Mouse (Mus musculus) adrenal gland, adult 8-10 months (tissue): Measurements from ENCODE around the gene 4930502E18Rik. TPM values are rescaled to one million over a fixed set of nuclear protein-coding genes. Genes with fewer than 3 reads are reported as not detected.
"Not testable (repeated sequence)": the region's sequence is repeated elsewhere in the genome, so short reads cannot be mapped to it uniquely, and the experiment has no call there.

Source experiments
- DNase-seq: peaks from one replicate; pipeline ENCODE4 v3.0.0; 2022
- total RNA-seq, 4 experiments: library from RNA; stranded (reverse); gene quantifications; 2 replicates each; pipeline ENCODE4 v1.2.4; 2022

The 4930502E18Rik gene
- under 1 TPM in 3 of 4 experiments, not detected in 1; 0.27 to 0.52 (median 0.41) TPM for total RNA-seq

GRCm38 (mm10) chrX:53724596-53724995 lies at the start of gene 4930502E18Rik:
Gene 4930502E18Rik, plus strand, starts transcription at chrX:53724826.
- no peak for DNase-seq

GRCm38 (mm10) chrX:53676943-53677342 lies 47.7 kb upstream of the 4930502E18Rik start:
- DNase-seq: peak; percentile 50

DNA sequence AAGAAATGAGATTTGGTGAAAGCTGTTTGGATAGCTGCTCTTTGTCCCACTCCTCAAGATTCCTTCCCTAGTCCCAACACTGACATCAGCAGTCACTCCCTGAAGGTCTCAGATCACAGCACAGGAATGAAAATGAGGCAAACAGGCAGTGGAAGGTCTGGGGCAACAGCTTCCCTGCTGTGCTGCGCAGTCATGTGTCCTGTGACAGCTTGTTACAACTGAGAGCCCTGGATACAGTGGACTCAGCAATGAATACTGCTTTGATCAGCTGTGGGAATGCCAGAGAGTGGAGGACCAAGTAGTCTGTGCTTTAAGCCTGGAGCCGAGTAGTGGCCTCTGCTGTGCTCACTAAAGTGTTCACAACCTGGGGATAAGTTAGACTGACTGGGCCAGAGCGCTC lies 42.0 kb upstream of the 4930502E18Rik start:
- not testable (repeated sequence) for DNase-seq

- DNase-seq: not testable (repeated sequence)
Measured at GRCm38 (mm10) chrX:53684676-53685075, 40.0 kb upstream of the 4930502E18Rik start.

DNA sequence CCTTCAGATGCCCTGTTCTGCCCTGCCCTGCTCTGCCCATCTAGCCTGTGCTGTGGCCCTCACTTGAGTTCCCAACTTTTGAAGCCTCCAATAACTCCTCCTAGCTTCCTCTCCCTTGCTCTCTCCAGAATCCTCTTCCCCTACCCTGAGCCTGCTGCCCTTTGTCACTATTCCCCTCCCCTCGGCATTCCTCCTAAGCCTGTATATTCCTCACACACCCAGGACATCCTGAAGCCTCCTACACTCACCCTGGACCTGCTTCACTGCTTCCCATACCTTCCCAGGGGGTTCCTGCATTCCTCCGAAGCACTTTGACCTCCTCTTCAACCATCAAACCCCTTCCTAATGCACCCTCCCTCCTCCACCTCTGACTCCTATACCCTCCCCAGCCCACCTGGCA lies 32.6 kb upstream of the 4930502E18Rik start:
- DNase-seq: no peak

- DNase-seq: no peak
Measured at GRCm38 (mm10) chrX:53693141-53693540, 31.5 kb upstream of the 4930502E18Rik start.

- no peak for DNase-seq
Measured at GRCm38 (mm10) chrX:53694008-53694777, 30.4 kb upstream of the 4930502E18Rik start.

- DNase-seq: no peak
Measured at GRCm38 (mm10) chrX:53699225-53699624, 25.4 kb upstream of the 4930502E18Rik start.

- DNase-seq: no peak
Measured at GRCm38 (mm10) chrX:53702673-53703072, 22.0 kb upstream of the 4930502E18Rik start.

DNA sequence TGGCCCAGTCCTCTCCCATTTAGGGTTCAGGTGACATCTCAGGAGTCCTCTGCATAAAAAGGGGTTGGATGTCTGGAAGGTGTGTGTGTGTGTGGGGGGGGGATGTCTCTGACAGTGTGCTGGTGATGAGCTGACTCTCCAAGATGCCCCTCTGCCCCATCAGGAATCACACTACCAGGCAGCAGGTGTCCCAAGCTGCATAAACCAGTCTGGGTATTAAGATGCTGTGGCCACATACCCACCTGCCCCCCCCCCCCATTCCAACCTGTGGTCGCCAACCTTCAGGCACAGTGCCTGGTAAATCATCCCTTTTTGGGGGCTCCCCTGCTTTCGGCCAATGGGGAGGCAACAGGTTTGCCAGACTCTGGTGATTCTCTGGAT lies 8.7 kb upstream of the 4930502E18Rik start:
- DNase-seq: no peak

DNA sequence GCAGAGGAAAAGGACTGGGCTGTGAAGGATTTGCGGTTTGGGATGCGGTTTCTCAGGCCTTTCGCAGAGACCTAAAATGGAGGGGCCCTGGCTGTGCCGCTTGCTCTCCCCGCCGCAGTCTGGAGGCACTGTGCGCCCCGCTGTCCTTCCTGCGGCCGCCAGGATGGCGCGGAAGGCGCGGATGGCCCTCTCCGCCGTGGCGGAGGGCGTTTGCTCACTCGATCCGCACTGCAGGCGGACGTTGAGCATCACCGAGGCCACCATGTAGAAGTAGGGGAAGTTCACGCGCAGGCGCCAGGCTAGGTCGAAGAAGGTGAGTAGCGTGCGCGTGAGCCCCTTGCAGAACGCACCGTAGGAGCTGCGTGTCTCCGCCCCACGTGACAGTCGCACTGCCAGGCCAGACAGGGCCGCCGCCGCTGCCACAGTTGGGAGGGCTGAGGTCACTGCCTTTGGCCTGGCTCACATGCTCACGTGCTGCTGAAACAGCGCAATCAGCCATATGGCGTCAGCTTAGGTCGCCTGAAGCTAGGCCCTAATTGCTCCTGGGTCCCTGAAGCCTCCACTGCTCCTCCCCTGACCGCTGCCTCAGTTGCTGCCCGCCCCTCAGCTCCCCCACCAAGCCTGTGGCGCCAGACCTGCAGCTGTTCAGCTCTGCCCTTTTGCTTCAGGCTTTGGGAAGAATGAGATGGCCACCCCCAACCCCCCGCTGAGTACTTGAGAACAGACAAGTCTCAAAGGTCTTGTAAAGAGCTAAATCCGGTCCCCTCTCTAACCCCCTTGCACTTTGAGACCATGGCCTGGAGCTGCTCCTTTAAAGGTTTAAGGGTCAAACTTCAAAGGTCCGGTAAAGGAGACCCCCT lies 8.1 kb upstream of the 4930502E18Rik start:
- DNase-seq: peak; percentile 26

DNA sequence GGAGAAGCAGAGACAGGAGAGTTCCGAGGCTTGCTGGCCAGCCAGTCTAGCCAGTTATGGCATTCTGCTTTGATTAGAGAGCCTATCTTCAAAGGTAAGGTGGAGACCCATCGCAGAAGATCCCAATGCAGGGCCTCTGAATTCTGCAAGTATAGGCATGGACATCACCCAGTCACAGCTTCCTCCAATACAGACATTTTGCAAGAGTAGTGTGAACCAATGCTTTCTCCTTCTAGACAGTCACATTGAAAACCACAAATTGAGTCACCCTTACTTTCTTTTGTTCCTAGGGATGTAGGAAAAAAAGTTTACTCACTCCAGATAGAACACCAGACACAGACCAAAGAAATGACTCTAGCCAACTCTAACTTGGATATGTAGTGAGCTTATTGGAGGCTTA lies 4.3 kb downstream of the 4930502E18Rik start:
- DNase-seq: no peak

GRCm38 (mm10) chrX:53752851-53753250 lies 28.2 kb downstream of the 4930502E18Rik start:
- DNase-seq: no peak

DNA sequence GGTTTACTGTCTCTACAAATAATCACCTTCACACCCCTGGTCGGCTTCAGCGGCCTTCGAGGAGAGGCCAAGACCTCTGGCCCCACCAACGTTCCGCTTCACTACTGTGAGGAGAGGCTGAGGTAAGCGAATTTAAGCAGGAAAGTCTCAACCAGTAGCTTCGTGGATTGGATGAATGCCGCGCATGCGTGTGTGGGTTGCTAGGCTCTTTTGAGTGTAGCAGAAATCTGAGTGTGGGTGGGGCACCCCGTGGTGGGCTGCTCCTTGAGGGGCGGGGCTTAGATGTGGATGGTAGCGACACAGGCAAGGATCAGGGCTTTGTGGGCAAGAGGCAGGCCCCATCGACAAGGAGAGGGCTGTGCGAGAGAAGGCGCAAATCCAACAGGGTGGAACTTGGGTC lies 33.1 kb downstream of the 4930502E18Rik start, which contains the start of gene 1700013H16Rik:
1700013H16Rik (minus strand) TSS at position 96 of the 400 bp plus-strand sequence.
- no peak for DNase-seq

GRCm38 (mm10) chrX:53776276-53776675 lies 51.6 kb downstream of the 4930502E18Rik start, which contains the start of gene Zfp36l3:
Gene Zfp36l3, minus strand, starts transcription at chrX:53776394.
- DNase-seq: no peak

Other genes with a start within 250 kb of the 4930502E18Rik start
- 100 to 1,000 TPM; 141 to 228 (median 193) TPM for gene Rtl8c, start 116.8 kb upstream of the 4930502E18Rik start, total RNA-seq
- 1 to 10 TPM in 1 of 4 experiments, not detected in 3; 1.3 TPM for gene Gm14597, start 115.8 kb upstream of the 4930502E18Rik start, total RNA-seq
- gene Rtl8a, start 81.1 kb upstream of the 4930502E18Rik start, total RNA-seq: 100 to 1,000 TPM; 177 to 219 (median 193) TPM
- gene Rtl8b, start 54.4 kb upstream of the 4930502E18Rik start, total RNA-seq: 100 to 1,000 TPM in 3 of 4 experiments, 10 to 100 TPM in 1; 100.0 to 122 (median 105) TPM
- gene 1700013H16Rik, start 33.0 kb downstream of the 4930502E18Rik start, total RNA-seq: not detected
- gene Zfp36l3, start 51.6 kb downstream of the 4930502E18Rik start, total RNA-seq: not detected
- 1 to 10 TPM; 1.1 to 2.1 (median 1.2) TPM for gene Xlr, start 72.9 kb downstream of the 4930502E18Rik start, total RNA-seq